Mouse (Mus musculus) naive thymus-derived CD4-positive, alpha-beta T cell, adult 2 months (primary cell): ENCODE data around the gene Naglu.
"Not testable (repeated sequence)": the region's sequence is repeated elsewhere in the genome, so short reads cannot be mapped to it uniquely, and the experiment has no call there.

Experiments
- DNase-seq: peaks from one replicate; pipeline ENCODE4 v3.0.0-alpha.2; 2011; ENCODE audit warnings: low read depth

Gene Naglu

GRCm38 (mm10) chr11:101125008-101125407 is 55.2 kb downstream of the Naglu start:
- DNase-seq: not testable (repeated sequence)

GRCm38 (mm10) chr11:101127075-101127474 is 57.3 kb downstream of the Naglu start:
- peak; percentile 37 for DNase-seq
